ENCODE assay signal across 21 mouse cellular contexts in the genomic region with DNA sequence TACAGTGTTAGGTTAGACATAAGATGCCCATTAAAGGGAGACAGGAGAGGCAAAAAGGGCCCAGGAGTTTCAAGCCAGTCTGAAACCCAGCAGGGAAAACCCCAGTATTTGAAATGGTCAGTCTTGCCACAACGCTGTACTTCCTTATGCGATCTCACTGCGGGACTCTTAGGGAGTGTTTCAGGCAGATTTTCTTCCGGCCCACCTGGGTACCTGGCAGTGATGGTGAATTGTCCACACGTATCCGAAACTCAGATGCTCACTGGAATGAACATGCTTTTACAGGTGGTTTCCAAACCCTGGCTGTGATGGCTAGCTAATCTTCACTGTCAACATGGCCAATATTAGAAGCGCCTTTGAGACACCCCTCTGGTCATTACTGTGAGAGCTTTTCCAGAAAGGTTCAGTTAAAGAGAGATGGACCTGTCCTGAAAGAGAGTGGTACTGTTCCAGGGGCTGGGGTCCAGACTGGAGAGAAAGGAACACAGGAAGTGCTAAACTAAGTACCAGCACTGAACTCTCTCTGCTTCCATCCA.
"Had no signal": no experiment of that assay in that cellular context is flagged by ENCODE, and none has a peak within 500 bp of the region (broad histone marks: within the 10 kb centered on the region; RNA-seq: fewer than 3 reads in every experiment).

No protein-coding gene starts in this region.

- H3K36me3 ChIP-seq: intestine, embryonic 15.5 days; limb, embryonic 13.5 days; liver, embryonic 13.5 days; midbrain, embryonic 12.5 days; midbrain, embryonic 15.5 days; neural tube, embryonic 12.5 days; neural tube, embryonic 15.5 days had no signal

- ATAC-seq: intestine, embryonic 15.5 days; midbrain, embryonic 15.5 days had no signal

- H3K27ac ChIP-seq: intestine, embryonic 15.5 days; layer of hippocampus, adult 2 months; limb, embryonic 10.5 days; limb, embryonic 13.5 days; liver, embryonic 13.5 days; midbrain, embryonic 12.5 days; midbrain, embryonic 15.5 days; neural tube, embryonic 12.5 days; neural tube, embryonic 15.5 days; stomach, postnatal 0 days had no signal

- H3K9ac ChIP-seq: intestine, embryonic 15.5 days; limb, embryonic 13.5 days; liver, embryonic 13.5 days; lung, embryonic 14.5 days; midbrain, embryonic 12.5 days; midbrain, embryonic 15.5 days; neural tube, embryonic 12.5 days; neural tube, embryonic 15.5 days had no signal

- H3K4me3 ChIP-seq: intestine, embryonic 15.5 days; layer of hippocampus, adult 2 months; limb, embryonic 10.5 days; limb, embryonic 13.5 days; midbrain, embryonic 12.5 days; midbrain, embryonic 15.5 days; neural tube, embryonic 12.5 days; neural tube, embryonic 15.5 days had no signal

- H3K4me2 ChIP-seq: intestine, embryonic 15.5 days; limb, embryonic 13.5 days; lung, embryonic 14.5 days; midbrain, embryonic 12.5 days; midbrain, embryonic 15.5 days; neural tube, embryonic 12.5 days; neural tube, embryonic 15.5 days had no signal

- H3K4me1 ChIP-seq: intestine, embryonic 15.5 days had no signal

- H3K9me3 ChIP-seq: intestine, embryonic 15.5 days; limb, embryonic 10.5 days; limb, embryonic 13.5 days; liver, embryonic 13.5 days; midbrain, embryonic 12.5 days; midbrain, embryonic 15.5 days; neural tube, embryonic 12.5 days; neural tube, embryonic 15.5 days had no signal

- H3K27me3 ChIP-seq: intestine, embryonic 15.5 days; midbrain, embryonic 15.5 days; neural tube, embryonic 12.5 days; neural tube, embryonic 15.5 days had no signal

- DNase-seq: kidney, adult 18-20 months; kidney, adult 9 months; kidney, postnatal 25 days; layer of hippocampus, adult 9-11 months; liver; liver, embryonic 13.5 days; lung, embryonic 14.5 days; lung, postnatal 10 days; lung, postnatal 36 days; right cerebral cortex, postnatal 4 days; thymus, adult 18-20 months; thymus, postnatal 36 days had no signal
